Mouse (Mus musculus): ENCODE measurements around the gene Arhgap15.

DNA sequence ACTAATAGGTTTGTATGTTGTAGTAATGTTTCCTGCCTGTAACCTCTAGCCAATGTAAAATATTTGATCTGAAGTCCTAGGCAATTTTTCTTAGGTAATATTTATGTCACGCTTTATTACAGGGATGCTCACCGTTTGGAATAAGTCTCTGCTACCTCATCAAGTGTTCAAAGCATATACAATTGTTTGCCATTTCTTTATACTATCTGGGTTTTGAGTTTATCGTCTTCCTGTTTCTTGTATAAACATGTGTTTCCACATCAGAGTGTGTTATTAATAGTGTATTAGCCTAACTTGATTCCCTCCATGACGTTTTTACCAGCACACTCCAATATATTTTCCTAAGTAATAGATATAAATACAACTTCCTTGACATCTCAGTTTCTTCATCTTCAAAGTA is 391.8 kb downstream of the Arhgap15 start:
- TF ChIP-seq CTCF (IDR thresholded peaks at IDR 0.05; ENCODE audit: low read depth, low read length) (no peak), POLR2A (IDR thresholded peaks at IDR 0.05; ENCODE audit: extremely low read depth, insufficient read depth, low read length) (no peak)
